Mouse (Mus musculus) heart, embryonic 13.5 days (tissue): ENCODE data around the gene Gtpbp10. TPM values are rescaled to one million over a fixed set of nuclear protein-coding genes. Genes with fewer than 3 reads are reported as not detected.

Experiments used
- ATAC-seq: fragments of 200-750 bp; cut with Nextera tagmentation; 2 replicates; pipeline ENCODE4 v1.8.0; 2017; ENCODE audit warnings: moderate TSS enrichment; ENCODE audit not compliant: insufficient number of reproducible peaks, low FRiP score, low TSS enrichment; ENCODE audit errors: extremely low read depth
- H3K27ac ChIP-seq: fragments of 300-500 bp; sonication (generic); replicated peaks from 2 replicates; pipeline ENCODE4 v1.5.1; 2015; ENCODE audit warnings: moderate library complexity, mild to moderate bottlenecking, inconsistent platforms
- H3K27me3 ChIP-seq: fragments of 300-500 bp; sonication (generic); replicated peaks from 2 replicates; pipeline ENCODE4 v1.6.1; 2015; ENCODE audit warnings: mild to moderate bottlenecking, inconsistent platforms
- H3K36me3 ChIP-seq: fragments of 300-500 bp; sonication (generic); 2 replicates; pipeline ENCODE4 v1.6.1; 2015; ENCODE audit warnings: mild to moderate bottlenecking, inconsistent platforms
- H3K4me1 ChIP-seq: fragments of 300-500 bp; sonication (generic); 2 replicates; pipeline ENCODE4 v1.6.1; 2015; ENCODE audit warnings: inconsistent platforms
- H3K4me2 ChIP-seq: fragments of 300-500 bp; sonication (generic); 2 replicates; pipeline ENCODE4 v1.6.1; 2015; ENCODE audit warnings: inconsistent platforms, mild to moderate bottlenecking, moderate library complexity
- H3K4me3 ChIP-seq: fragments of 300-500 bp; sonication (generic); 2 replicates; pipeline ENCODE4 v1.5.1; 2015; ENCODE audit warnings: moderate library complexity, mild to moderate bottlenecking, inconsistent platforms
- H3K9ac ChIP-seq: fragments of 300-500 bp; sonication (generic); 2 replicates; pipeline ENCODE4 v1.6.1; 2015; ENCODE audit warnings: inconsistent platforms, mild to moderate bottlenecking, moderate library complexity
- H3K9me3 ChIP-seq: fragments of 300-500 bp; sonication (generic); 2 replicates; pipeline ENCODE4 v1.6.1; 2016; ENCODE audit warnings: inconsistent platforms
- WGBS: fragments of 180-500 bp; shearing (Covaris S2); methylation state at CpG from one replicate; pipeline ENCODE4 v1.1.7; 2015; ENCODE audit warnings: mixed read lengths; 5-methylcytosine and 5-hydroxymethylcytosine counted together
- polyA plus RNA-seq: library from polyadenylated mRNA; unstranded; fragments of >200 nt; fragmentation: Nextera tagmentation; extraction: Ambion mirVana; gene quantifications from 2 replicates; pipeline ENCODE4 v1.2.1, GENCODE M21; 2015

The Gtpbp10 gene
- polyA plus RNA-seq, 1 experiment from 2014 or later = 18.5 TPM

DNA sequence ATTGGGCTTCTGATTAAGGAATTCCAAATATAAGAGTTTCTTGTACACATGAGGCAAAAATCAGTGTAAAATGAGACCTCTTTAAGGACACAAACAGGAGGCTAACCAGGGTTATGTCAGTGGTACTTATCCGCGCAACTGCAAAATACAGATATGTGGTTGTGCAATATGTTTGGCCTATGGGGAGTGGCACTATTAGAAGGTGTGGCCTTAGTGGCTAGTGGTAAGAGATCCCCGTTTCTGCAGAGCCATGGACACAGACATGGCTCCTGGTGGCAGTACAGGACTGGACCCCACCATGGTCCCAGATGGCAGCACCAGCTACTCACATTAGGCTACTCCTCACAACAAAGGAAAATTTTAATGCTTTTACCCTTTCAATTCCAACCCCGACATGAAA is 64.3 kb downstream of the Gtpbp10 start:
- WGBS = 80% methylated on average over 4 of the region's 4 CpGs
- no peaks in the 10 kb centered on the region for H3K36me3 ChIP-seq
- H3K27me3 ChIP-seq = peaks cover 6% of the 10 kb centered on the region; the same call in 1 of the 2 replicates
- H3K4me3 ChIP-seq = no peak overlapping the region
- H3K27ac ChIP-seq = no peak overlapping the region
- H3K9me3 ChIP-seq = no peaks in the 10 kb centered on the region
- no peaks in the 10 kb centered on the region for H3K4me1 ChIP-seq
- no peak overlapping the region for H3K9ac ChIP-seq
- no peak overlapping the region for H3K4me2 ChIP-seq
- no peak for ATAC-seq

DNA sequence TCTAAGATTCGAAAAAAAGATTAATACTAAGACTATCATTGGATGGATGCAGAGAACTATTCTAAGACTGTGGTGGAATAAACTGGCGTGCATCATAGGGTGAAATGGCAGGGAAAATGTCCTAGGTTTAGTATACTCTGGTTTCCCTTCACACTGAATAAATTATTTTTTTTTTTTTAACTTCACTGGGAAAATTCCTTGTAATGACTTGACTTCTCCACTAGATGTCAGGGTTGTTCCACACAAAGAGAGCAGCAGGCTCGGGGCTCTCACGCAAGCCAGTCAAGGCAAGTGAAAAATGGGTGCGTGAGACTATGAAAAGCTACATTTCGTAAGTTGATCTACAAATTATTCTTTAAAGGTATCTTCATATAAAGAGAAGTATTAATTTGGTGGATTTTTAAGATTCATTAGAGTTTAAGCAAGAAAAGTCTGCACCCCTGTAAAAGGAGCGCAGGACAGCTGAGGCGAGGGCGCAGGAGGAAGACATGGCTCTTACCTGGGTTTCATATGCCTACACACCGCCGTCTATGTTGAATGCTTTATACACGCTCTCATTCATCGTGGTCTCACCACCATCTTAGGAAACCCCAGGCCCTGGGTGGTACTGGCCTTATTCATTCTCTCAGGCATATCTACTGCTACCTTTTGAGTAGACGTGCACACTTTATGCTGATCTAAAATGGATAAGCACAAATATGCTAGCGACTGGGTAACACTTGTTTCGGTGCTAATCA is 64.9 kb downstream of the Gtpbp10 start:
- 36% methylated on average over 16 of the region's 16 CpGs for WGBS
- Histone ChIP-seq H3K36me3 (no peaks in the 10 kb centered on the region), H3K9me3 (no peaks in the 10 kb centered on the region), H3K27me3 (peaks cover 6% of the 10 kb centered on the region; the same call in 1 of the 2 replicates), H3K9ac (no peak overlapping the region), H3K4me3 (no peak overlapping the region), H3K4me1 (no peaks in the 10 kb centered on the region), H3K27ac (no peak overlapping the region), H3K4me2 (peak overlapping the region; percentile 42)
- ATAC-seq = no peak

DNA sequence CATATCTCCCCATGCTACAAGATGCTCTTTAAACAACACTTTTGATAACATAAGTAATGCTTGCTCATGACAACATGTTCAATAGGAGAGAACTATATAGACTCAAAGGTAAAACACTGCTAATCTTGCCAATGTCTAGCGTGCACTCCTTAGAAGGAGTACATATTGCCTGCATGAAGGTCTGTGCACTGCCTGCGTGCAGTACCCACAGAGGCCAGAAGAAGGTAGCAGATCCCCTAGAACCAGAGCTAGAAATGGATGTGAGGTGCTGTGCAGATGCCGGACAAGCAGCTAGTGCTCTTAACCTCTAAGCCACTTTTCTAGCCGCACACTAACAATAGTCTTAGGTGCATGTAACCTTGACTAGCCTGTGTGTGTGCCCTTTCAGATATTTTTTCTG is 67.2 kb downstream of the Gtpbp10 start:
- no peak overlapping the region for H3K9ac ChIP-seq

More for the DNA sequence above, 67.2 kb downstream of the Gtpbp10 start:
- Histone ChIP-seq H3K36me3 (no peaks in the 10 kb centered on the region), H3K27me3 (peaks cover 6% of the 10 kb centered on the region; the same call in 1 of the 2 replicates), H3K9me3 (no peaks in the 10 kb centered on the region), H3K4me3 (no peak overlapping the region), H3K4me2 (no peak overlapping the region), H3K27ac (no peak overlapping the region), H3K4me1 (no peaks in the 10 kb centered on the region)
- WGBS = 89% methylated on average over 4 of the region's 4 CpGs
- no peak for ATAC-seq

Other genes with a start within 250 kb of the Gtpbp10 start
- gene Cdk14, start 139.2 kb downstream of the Gtpbp10 start, polyA plus RNA-seq = 10.8 and 14.3 TPM in 2 replicates
- gene 1700015F17Rik, start 80.4 kb downstream of the Gtpbp10 start, polyA plus RNA-seq = not detected in 2 replicates
- 12.8 and 14.0 TPM in 2 replicates for gene Cldn12, start 44.6 kb downstream of the Gtpbp10 start, polyA plus RNA-seq
- gene Gm8773, start 14.3 kb upstream of the Gtpbp10 start, polyA plus RNA-seq = 0.56 and 0.73 TPM in 2 replicates
- 0.78 and 1.4 TPM in 2 replicates for gene Cfap69, start 104.7 kb upstream of the Gtpbp10 start, polyA plus RNA-seq
- 2.8 and 2.9 TPM in 2 replicates for gene Steap2, start 135.0 kb upstream of the Gtpbp10 start, polyA plus RNA-seq
- gene Steap1, start 189.8 kb upstream of the Gtpbp10 start, polyA plus RNA-seq = 2.4 and 2.5 TPM in 2 replicates